Mouse (Mus musculus): ENCODE results near the gene Cmss1.
A peak's percentile ranks its signal among the peaks of the same experiment; 100 is the strongest.

The Cmss1 gene

DNA sequence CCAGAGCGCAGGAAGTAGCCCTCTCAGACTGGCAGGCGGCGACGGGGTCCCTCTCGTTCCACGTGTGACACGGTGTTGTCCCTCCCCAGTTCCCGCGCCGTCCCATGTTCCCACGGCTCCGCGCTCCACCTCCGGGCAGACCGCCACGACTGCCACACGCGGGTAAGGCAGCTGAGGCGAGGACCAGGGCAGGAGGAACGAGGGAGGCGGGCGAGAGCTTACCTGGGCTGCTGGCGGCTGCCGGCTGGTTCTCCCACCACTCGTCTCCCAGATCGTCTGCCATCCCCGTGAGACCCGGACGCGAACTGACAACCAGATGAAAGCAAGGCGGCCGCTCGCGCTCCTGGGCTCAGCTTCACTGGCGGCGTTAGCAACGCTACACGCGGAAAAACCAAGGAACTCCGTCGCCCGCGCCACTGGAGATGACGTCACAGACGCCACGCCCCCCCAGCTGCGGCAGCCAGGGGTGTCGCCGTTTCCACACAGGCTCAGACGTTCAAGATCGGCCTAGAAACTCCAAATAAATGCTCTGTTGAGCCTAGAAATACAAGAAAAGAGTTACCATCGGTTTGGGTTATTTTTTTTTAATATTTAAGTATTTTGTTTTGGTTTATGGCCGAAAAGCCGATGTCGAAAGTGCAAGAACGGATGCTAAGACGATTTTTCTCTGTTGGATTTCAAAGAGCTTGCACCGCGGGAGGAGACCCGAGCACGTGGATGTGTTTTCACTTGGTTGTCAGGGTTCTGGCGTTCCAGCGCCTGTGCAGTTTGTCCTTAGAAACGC, at the start of gene Cmss1:
Gene Cmss1, minus strand, starts transcription at position 421 of the 784 bp plus-strand sequence.
- DNase-seq (ENCODE audit: low read depth, low spot score): peak; percentile 89

DNA sequence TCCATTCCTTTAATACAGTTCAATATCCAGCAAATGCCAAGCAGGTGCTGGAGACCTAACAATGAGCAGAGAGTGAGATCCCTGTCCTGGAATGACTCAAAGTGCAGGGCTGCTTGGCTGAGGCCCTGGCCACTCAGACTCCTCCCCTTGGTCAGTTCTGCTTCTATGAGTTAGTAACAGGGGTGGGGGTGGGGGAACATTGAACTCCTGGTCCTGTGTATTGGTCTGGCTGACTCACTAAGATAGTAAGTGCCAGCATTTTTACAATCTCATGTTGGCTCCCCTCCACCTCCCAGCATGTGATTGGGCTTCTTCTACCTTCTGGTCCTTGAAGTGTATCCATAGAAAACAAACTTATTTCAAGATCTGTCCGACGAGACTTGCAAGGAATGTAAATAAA, 43.2 kb upstream of the Cmss1 start:
- no peak for DNase-seq (ENCODE audit: low read depth, low spot score)

GRCm38 (mm10) chr16:57641346-57641885, 34.8 kb upstream of the Cmss1 start:
- peak; percentile 10 for DNase-seq (ENCODE audit: low read depth, low spot score)

- DNase-seq (ENCODE audit: low read depth, low spot score): no peak
These were observed 28.1 kb upstream of the Cmss1 start for GRCm38 (mm10) chr16:57634766-57635165.

DNA sequence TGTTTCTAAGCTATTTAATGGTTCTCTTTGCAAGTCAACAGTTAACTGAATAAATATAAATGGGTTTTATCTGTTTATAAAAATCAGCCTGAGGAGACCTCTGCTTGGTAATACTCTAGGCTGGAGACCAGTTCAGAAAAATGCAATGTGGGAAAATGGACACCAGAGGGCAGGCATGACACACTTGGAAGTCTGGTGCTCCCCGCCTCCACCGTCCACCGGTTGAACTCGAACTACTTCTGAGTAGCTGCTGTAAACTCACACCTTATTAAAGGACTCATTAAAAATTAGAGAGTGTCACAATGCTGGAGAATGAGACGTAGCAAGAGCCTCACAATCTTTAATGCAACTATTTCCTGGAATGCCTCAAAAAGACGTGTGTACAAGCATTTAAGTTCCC, 27.5 kb upstream of the Cmss1 start:
- peak; percentile 78 for DNase-seq (ENCODE audit: low read depth, low spot score)

GRCm38 (mm10) chr16:57611768-57612167, 5.1 kb upstream of the Cmss1 start:
- peak; percentile 62 for DNase-seq (ENCODE audit: low read depth, low spot score)

GRCm38 (mm10) chr16:57601031-57601430, 5.6 kb downstream of the Cmss1 start:
- no peak for DNase-seq (ENCODE audit: low read depth, low spot score)

DNA sequence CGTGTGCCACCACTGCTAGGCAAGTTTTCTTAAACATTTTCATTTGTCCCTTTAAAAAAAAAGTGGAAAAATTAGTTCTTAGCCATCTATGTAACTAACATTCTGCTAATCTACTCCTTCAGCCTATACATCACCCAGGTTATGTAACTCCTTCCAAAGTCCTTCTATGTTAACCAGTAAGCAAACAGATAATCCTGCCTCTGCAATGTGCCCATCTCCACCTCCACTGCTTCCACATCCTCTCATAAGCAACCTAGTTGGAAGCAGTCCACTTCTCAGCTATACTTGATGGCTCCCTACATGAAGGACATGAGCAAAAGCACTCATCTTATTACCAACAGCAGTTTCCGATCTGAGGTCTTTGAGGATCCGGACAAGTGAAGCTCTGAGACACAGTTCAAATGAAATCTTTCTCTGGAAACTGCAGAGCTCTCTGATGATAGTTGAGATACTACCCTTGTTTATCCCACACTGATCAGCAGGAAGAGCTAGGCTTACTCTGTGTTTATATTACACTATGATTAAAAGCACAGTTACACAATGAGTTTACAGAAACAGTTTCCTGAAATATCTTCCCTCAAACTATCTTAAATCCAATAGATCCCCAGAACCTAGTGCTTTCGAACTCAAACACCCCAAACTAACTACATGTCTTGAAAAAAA, 9.2 kb downstream of the Cmss1 start:
- DNase-seq (ENCODE audit: low read depth, low spot score): no peak

DNA sequence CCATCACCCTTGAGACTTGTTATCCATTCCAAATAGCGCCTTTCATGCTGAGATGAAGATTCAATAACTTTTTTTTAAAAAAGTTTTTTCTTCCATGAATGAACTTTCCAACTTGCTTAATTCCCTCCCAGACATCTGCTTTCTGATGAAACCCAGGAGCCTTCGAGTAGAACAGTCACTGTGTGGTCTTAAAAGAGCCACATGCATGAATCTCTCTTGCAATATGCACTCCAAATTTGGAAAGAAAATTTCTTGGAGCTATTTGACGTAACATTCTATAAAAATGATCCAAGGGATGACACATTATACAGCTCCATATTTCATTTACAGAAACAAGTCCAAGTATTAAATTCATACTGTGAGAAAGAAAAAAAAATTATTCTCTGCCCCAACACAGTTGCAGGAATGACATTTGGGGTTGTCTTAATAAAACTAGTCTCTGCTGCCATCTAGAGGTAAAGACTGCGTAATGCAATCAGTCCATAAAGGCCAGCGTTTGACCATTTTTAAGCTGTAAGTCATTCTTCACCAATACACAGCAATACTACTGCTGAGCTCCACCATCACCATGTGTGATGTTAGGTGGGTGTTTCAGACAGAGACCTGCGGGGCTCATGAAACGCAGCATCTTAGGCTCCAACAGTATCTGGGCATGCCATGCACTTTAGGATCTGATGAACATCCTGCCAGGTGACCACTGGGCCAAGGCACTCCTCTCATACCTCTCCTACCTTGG, 13.1 kb downstream of the Cmss1 start:
- peak; percentile 69 for DNase-seq (ENCODE audit: low read depth, low spot score)

- no peak for DNase-seq (ENCODE audit: low read depth, low spot score)
These were observed 21.5 kb downstream of the Cmss1 start for GRCm38 (mm10) chr16:57585201-57585600.

GRCm38 (mm10) chr16:57582008-57582407, 24.7 kb downstream of the Cmss1 start:
- DNase-seq (ENCODE audit: low read depth, low spot score): no peak

- DNase-seq (ENCODE audit: low read depth, low spot score): no peak
These were observed 26.6 kb downstream of the Cmss1 start for GRCm38 (mm10) chr16:57580041-57580440.

- DNase-seq (ENCODE audit: low read depth, low spot score): no peak
These were observed 29.1 kb downstream of the Cmss1 start for GRCm38 (mm10) chr16:57577519-57577918.

DNA sequence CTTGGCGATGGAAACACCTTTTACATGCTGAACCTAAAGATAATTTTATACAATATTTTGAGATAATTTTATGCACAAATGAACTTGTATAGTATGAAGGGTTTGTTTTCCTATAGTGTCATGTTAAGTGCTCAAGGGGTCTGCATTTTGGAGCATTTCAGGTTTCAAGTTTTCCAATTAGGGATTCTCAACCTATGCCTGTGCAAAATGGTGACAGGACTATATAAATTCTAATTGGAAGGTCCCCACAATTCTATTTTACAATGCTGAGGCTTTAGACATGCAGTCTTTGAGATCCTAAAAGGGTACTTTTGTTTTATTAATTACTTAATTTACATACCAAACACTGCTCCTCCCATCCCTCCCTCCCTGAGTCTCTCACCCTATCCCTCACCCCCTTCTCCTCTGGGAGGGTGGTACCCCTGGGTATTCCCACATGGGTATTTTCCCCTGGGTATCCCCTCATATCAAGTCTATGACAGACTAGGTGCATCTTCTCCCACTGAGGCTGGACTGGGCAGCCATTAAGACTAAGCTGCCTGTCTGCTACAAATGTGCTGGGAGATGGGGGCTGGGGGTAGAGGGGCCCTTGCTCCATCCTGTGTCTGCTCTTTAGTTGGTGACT, 30.8 kb downstream of the Cmss1 start:
- no peak for DNase-seq (ENCODE audit: low read depth, low spot score)

GRCm38 (mm10) chr16:57573831-57574230, 32.8 kb downstream of the Cmss1 start:
- no peak for DNase-seq (ENCODE audit: low read depth, low spot score)

- no peak for DNase-seq (ENCODE audit: low read depth, low spot score)
These were observed 35.8 kb downstream of the Cmss1 start for GRCm38 (mm10) chr16:57570789-57571311.

DNA sequence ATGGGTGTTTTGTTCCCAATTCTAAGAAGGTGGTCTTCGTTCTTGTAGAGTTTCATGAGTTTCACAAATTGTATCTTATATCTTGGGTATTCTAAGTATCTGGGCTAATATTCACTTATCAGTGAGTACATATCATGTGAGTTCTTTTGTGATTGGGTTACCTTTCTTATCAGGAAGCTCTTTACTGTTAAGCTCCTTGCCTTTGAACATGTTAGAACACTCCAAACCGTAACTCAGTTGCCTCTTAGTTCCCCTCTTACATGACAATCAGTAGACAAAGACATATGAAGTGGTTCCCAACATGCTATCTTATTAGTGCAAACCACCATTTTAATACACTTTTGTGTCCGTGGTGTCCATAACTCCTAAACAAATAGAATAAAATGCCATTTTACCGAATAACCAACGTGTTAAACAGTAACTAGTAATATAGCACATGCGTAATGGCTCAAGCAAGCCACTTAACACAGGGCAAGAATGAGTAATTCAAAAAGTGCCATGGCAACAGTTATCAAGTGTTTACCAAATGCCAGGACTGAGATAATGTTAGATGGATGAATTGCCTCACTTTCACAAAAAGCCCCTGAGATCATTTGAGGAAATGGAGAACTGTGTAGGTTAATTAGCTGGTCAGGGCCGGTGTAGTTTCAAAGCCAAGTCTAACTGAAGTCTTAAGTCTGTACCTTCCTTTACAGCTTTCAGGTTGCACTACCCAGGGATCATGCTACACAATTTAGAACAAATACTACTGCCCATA, 37.8 kb downstream of the Cmss1 start:
- DNase-seq (ENCODE audit: low read depth, low spot score): no peak

GRCm38 (mm10) chr16:57566215-57566614, 40.4 kb downstream of the Cmss1 start:
- DNase-seq (ENCODE audit: low read depth, low spot score): no peak

DNA sequence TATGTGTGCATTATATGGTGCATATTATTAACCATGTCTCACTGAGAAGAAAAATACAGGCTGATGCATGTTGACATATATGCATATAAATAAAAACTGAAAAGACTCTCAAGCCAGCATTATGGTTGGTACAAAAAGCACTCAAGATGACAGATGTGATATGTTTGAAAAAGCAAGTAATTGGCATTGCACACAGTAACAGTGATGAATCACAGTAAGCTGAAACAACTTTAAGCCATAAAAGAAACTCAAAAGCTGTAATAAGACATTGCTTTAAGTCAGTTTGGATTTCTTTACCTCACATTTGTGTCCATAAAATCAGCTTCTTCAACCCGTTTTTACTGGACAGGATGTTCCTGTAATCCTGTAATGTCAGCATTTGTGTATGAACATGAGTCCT, 41.9 kb downstream of the Cmss1 start:
- DNase-seq (ENCODE audit: low read depth, low spot score): no peak

DNA sequence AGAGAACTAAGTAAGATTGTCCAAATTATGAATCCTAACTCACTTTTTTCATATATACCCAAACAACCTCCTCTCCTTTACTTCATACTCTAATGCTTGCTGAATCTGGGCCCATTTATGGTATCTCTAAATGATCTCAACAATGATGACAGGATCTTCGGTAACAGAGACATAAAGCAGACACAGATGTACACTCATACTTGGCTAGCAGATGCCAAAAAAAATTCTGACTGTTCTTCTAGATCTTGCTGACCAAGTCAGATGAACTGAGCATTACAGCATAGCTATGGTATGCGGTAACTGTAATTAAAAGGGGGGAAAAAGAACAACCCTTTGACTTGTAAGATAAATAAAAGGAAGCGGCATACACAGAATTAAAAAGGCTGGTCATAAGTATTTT, 43.2 kb downstream of the Cmss1 start:
- no peak for DNase-seq (ENCODE audit: low read depth, low spot score)

- DNase-seq (ENCODE audit: low read depth, low spot score): no peak
These were observed 46.5 kb downstream of the Cmss1 start for GRCm38 (mm10) chr16:57560185-57560584.
